Mouse (Mus musculus) mesoderm, embryonic 11.5 days (tissue): ENCODE data around the gene Brcc3.

Source experiments
- DNase-seq: peaks from one replicate; pipeline ENCODE4 v3.0.0-alpha.2; 2012; ENCODE audit warnings: low read depth, low spot score

Brcc3 gene

DNA sequence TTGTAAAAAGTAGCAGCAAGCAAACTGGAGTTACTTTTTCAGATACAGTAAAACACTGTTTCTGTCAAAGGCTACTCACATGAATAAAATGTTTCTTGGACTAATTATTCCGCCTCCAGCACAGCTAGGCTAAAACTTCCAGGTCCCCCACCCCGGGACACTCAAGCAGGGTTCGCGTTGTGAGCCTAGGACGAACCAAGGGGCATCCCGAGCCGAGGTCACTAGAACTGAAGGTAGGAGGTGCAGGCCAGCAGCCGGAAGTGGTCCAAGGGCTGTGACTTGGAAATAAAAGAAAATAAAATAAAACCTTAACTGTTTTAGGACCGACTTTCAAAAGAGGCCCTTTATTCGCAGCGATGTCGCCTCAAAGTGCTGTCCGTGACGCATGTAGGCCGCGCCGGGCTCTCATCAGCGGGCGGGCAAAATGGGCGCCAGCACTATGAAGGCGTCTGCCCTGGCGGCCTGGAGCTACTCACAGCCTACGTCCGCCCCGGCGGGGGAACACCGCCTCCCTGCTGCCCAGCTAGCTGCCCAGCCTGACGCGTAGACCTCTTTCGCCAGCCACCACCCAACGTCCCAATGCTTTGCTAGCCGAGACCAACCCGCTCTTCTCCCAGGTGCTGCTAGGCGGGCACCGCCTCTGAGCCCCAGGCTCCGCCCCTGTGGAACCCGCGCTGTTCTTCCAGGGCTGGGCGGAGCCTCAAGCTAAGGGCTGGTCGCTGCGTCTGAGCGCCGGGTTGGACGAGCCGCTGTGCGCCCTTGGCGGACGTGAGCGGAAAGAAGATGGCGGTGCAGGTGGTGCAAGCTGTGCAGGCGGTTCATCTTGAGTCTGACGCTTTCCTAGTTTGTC lies at the start of gene Brcc3, which contains the start of the genes Cmc4 and Mtcp1:
Brcc3 (plus strand) TSS at position 693 of the 850 bp plus-strand sequence.
Cmc4 (minus strand) TSS at position 649 of the 850 bp plus-strand sequence.
Mtcp1 (minus strand) TSS at position 653 of the 850 bp plus-strand sequence.
- DNase-seq: peak; percentile 91

DNA sequence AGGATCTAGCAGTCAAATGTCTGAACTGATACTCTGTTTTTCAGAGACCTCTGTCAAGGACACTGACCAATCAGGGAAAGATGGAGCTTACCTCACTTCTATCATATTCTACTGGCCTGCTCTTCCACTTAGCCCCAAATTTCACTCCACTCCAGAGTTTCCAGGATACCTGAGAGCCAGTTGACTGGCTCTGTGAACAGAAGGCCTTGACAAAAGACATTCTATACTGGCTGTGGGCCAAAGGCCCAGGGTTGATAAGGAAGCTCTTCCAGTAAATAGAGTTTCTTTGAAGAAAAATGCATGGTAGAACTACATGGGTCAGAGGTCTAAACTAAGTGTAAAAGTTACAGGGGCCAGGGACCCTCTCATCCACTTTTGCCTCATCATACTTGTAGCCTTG lies 46.2 kb upstream of the Brcc3 start:
- no peak for DNase-seq

DNA sequence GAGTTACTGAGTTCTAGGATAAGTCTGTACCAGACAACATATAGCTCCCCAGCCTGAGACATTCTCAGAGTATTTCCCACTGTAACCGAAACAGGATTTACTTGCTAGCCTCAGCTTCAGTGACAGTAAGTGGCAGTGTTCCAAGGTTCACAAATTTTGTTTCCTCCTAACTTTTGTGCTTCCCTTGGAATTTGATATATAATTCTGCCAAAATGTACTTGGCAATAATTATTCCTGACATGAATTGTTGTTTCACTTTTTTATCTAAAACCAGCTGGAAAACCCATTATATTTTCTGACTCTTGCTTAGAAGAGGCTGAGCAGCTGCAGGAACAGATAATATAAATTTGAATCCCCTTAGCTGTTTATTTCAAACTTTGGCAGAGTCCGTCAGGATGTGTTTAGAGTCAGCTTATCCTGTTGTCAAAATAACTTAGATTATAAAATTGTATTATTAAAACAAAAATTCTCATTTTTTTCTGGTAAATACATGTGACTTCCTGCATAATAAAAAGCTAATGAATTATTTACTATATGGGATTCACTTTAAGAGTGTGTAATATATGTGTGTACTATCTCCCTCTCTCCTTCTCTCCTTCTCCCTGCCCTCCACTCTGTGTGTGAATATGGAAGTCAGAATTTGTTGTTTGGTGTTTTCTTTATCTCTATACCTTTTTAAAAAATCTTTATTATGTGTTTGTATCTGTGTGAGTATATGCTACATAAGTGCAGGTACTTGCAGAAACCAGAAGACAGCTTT lies 43.6 kb upstream of the Brcc3 start:
- no peak for DNase-seq

DNA sequence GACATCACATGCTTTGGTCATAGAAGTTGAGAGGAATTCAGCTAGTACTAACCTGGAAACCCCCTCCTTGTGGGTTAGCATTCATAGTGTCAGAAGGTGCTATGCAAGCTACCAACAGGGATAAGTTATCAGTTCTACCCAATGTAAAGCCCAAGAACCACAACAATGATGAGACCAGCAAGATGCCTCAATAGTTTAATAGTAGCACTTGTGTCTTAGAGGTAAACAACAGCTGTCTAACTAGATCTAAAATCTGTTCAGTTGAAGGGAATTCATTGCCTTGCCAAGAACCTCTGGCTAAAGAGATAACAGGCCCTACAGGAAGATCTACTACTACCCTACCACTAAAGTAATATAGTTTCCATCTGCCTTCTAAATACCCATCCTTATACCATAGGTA lies 39.6 kb upstream of the Brcc3 start:
- DNase-seq: no peak

DNA sequence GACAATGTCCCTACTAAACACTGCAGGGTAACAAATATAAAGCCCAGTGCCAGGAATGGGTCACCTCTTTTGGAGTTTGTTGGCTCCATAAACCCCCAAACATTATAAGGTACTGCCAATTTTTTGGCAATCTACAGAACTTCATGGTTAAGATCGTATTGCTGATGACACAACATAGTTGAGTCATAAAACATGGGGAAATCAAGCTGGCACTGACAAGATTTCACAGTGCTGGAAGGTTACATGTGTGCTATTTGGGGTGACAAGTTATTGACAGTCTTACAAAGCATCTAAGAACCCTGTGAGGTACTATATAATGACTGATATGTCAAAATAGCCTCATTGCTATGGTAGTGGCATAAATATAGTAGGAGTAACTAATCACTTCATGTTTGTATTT lies 35.3 kb upstream of the Brcc3 start:
- no peak for DNase-seq

- no peak for DNase-seq
Observed at GRCm38 (mm10) chrX:75381699-75382098, 34.7 kb upstream of the Brcc3 start.

DNA sequence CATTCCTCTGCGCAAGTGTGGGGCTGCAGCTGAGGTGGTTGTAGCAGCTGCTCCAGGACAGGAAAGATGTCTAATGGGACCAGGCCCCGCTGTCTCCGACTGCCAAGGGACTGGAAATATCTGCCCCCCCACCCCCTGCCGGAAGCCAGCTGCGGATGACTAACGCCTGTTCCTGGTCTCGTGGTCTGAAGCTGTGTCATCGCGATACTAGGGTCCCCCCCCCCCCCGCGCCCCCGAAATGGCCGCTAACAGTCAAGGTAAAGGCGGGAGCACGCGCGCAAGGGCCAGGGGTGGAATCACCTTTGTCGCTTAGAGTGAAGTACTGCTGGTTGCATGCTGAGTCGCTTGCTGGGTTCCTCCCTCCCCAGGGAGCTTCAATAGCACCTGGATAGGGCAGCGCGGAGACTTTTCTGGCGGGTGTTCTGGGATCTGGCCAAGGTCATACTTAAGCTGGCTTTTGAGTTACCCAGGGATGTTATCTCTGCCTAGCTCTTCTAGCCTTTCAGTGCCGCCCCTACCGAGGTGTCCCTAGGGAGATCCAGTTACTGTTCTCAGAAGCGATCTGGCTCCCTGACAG lies 34.1 kb upstream of the Brcc3 start, which contains the start of the genes Fundc2 and F8:
Fundc2 (plus strand) TSS at position 205 of the 577 bp plus-strand sequence.
F8 (minus strand) TSS at position 421 of the 577 bp plus-strand sequence.
- peak; percentile 80 for DNase-seq

- no peak for DNase-seq
Observed at GRCm38 (mm10) chrX:75399471-75399870, 17.0 kb upstream of the Brcc3 start.

- DNase-seq: no peak
Observed at GRCm38 (mm10) chrX:75402668-75403067, 13.8 kb upstream of the Brcc3 start.

DNA sequence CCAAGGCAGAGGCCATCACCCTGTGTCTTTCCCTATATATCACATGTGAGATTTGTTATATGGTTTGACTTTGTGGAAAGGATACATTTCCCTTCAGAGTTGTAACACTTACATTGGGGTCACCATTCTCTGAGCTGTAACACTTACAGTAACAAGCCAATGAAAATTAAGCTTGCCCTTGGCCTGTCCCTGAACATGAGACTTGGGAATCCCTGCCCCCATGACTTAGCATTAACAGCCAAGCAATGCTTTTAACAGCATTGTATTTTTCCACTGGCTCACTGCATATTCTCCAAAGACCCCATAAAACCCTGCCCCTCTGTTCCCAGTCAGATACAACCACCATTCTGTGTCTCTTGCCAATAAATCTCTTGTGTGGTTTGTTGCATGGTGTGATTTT lies 13.1 kb upstream of the Brcc3 start:
- no peak for DNase-seq

GRCm38 (mm10) chrX:75409711-75410110 lies 6.7 kb upstream of the Brcc3 start:
- no peak for DNase-seq

GRCm38 (mm10) chrX:75454597-75454996 lies 38.2 kb downstream of the Brcc3 start:
- DNase-seq: no peak

- peak; percentile 55 for DNase-seq
Observed at GRCm38 (mm10) chrX:75475182-75475644, 58.8 kb downstream of the Brcc3 start.

DNA sequence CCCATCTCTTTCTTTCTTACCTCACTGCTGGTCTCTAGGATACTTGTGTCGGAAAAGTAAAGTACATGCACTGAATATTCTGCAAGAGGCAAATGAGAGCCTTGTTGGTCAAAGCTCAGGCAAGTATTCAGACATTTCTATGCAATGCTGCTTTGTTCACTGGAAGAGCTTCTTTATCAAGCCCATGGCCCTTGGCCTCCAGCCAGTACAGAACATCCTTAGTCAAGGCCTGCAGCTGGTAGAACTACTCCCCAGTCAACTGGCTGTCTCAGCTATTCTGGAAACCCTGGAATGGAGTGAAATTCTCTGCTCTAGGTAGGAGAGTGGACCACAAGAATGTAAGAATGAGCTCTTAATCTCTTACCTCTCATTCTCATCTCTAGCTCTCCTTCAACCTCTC lies 73.5 kb downstream of the Brcc3 start:
- no peak for DNase-seq
